Mouse (Mus musculus) forebrain, embryonic 16.5 days (tissue): ENCODE measurements around the gene Gm42420. TPM values are rescaled to one million over a fixed set of nuclear protein-coding genes. Genes with fewer than 3 reads are reported as not detected.

Experiments
- ATAC-seq: fragments of 200-750 bp; cut with Nextera tagmentation; 2 replicates; pipeline ENCODE4 v1.8.0; 2017; ENCODE audit warnings: mild to moderate bottlenecking, moderate library complexity
- H3K27ac ChIP-seq: fragments of 300-500 bp; sonication (generic); 2 replicates; pipeline ENCODE4 v1.5.1; 2014; ENCODE audit warnings: low read length, control low read depth
- H3K27me3 ChIP-seq: fragments of 300-500 bp; sonication (generic); replicated peaks from 2 replicates; pipeline ENCODE4 v1.6.1; 2014; ENCODE audit warnings: low read length; ENCODE audit not compliant: control insufficient read depth, insufficient read depth
- H3K36me3 ChIP-seq: fragments of 300-500 bp; sonication (generic); 2 replicates; pipeline ENCODE4 v1.6.1; 2014; ENCODE audit not compliant: control insufficient read depth, insufficient read depth
- H3K4me1 ChIP-seq: fragments of 300-500 bp; sonication (generic); replicated peaks from 2 replicates; pipeline ENCODE4 v1.6.1; 2014; ENCODE audit warnings: low read length; ENCODE audit not compliant: control insufficient read depth, insufficient read depth
- H3K4me2 ChIP-seq: fragments of 300-500 bp; sonication (generic); 2 replicates; pipeline ENCODE4 v1.6.1; 2014; ENCODE audit warnings: mild to moderate bottlenecking, low read length, control low read depth
- H3K4me3 ChIP-seq: fragments of 300-500 bp; sonication (generic); replicated peaks from 2 replicates; pipeline ENCODE4 v1.5.1; 2014; ENCODE audit warnings: mild to moderate bottlenecking, low read length, control low read depth
- H3K9ac ChIP-seq: fragments of 300-500 bp; sonication (generic); replicated peaks from 2 replicates; pipeline ENCODE4 v1.6.1; 2014; ENCODE audit warnings: low read depth, low read length, control low read depth
- H3K9me3 ChIP-seq: fragments of 300-500 bp; sonication (generic); 2 replicates; pipeline ENCODE4 v1.6.1; 2016; ENCODE audit warnings: low read length; ENCODE audit not compliant: control insufficient read depth
- WGBS: fragments of 180-500 bp; shearing (Covaris S2); extraction: QIAGEN DNeasy Blood & Tissue Kit; methylation state at CpG from one replicate; pipeline ENCODE4 v1.1.7; 2014; 5-methylcytosine and 5-hydroxymethylcytosine counted together
- polyA plus RNA-seq: library from polyadenylated mRNA; unstranded; fragments of >200 nt; fragmentation: Nextera tagmentation; extraction: Ambion mirVana; gene quantifications from 2 replicates; pipeline ENCODE4 v1.2.1, GENCODE M21; 2015

Gm42420 gene
- polyA plus RNA-seq, 1 experiment from 2014 or later = not detected

DNA sequence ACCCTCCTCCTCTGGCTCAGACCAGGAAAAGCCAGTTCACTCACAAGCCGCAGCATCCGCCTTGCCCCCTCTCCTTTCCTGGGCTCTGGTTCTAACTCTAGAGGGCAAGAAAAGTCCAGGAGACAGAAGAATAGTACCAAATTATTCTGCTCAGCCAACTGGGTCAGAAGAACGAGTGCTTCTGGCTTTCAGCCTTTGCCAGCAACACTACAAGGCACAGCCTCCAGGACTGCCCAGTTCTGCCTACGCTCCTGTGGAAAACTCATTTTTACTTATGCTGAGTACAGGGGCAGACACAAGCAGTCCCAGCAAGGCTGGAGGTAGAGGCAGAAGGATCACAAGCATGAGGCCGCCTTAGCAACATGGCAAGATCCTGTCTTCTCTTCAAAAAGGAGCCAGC, 37.5 kb upstream of the Gm42420 start:
- no peak overlapping the region for H3K27ac ChIP-seq
- 77% methylated on average over 5 of the region's 5 CpGs for WGBS
- H3K9ac ChIP-seq = no peak overlapping the region
- no peaks in the 10 kb centered on the region for H3K9me3 ChIP-seq
- no peak for ATAC-seq
- no peaks in the 10 kb centered on the region for H3K36me3 ChIP-seq
- H3K4me1 ChIP-seq = peaks cover 17% of the 10 kb centered on the region
- no peak overlapping the region for H3K4me2 ChIP-seq
- no peaks in the 10 kb centered on the region for H3K27me3 ChIP-seq
- no peak overlapping the region for H3K4me3 ChIP-seq

GRCm38 (mm10) chr6:39551981-39552636, 33.4 kb upstream of the Gm42420 start:
- H3K36me3 ChIP-seq = no peaks in the 10 kb centered on the region
- no peaks in the 10 kb centered on the region for H3K9me3 ChIP-seq
- H3K27ac ChIP-seq = no peak overlapping the region
- 70% methylated on average over 8 of the region's 8 CpGs for WGBS
- H3K4me2 ChIP-seq = no peak overlapping the region
- no peak overlapping the region for H3K9ac ChIP-seq
- H3K4me3 ChIP-seq = no peak overlapping the region
- ATAC-seq = no peak
- peaks cover 28% of the 10 kb centered on the region for H3K4me1 ChIP-seq
- no peaks in the 10 kb centered on the region for H3K27me3 ChIP-seq

DNA sequence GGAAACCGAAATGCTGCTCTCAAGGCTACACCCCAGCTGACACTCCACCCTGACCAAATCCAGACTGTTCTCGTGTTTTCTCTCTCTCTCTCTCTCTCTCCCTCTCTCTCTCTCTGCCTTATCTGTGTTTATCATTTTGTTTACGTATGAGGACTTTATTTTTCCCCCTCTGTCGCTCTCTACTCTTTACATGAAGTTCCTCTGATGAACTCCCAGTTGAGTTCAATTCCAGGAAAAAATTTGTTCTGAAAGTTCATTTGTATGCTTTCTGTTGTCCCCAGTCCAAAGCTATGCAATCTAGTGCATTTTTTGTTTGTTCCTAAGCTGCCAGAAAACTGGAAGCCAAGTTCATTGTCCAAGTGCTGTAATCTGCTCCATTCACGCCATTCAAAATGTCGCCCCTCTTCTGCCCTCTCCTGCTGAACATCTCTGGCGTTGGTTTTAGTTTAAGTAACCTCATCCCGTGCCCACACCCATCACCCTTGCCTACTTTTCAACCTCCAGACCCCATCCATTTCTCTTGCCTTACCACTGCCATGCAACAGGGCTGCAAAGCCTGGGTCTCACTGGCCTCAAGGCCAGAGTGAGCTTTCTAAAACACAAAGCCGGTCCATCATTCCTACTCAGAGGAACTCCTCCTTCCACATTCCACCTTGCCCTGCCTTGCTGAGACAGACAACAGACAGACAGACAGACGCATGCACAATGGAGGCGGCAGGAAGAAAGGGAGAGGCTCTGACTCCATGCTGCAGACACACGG, 30.5 kb upstream of the Gm42420 start:
- Histone ChIP-seq H3K4me2 (peak overlapping the region; percentile 39), H3K9ac (peak overlapping the region; percentile 15; the same call in 1 of the 2 replicates), H3K27ac (no peak overlapping the region), H3K4me1 (peaks cover 33% of the 10 kb centered on the region), H3K27me3 (no peaks in the 10 kb centered on the region), H3K36me3 (no peaks in the 10 kb centered on the region), H3K4me3 (no peak overlapping the region; the same call in 1 of the 2 replicates), H3K9me3 (no peaks in the 10 kb centered on the region)
- 42% methylated on average over 12 of the region's 12 CpGs for WGBS
- ATAC-seq = no peak

- H3K9me3 ChIP-seq = no peaks in the 10 kb centered on the region
- peaks cover 33% of the 10 kb centered on the region for H3K4me1 ChIP-seq
- H3K27ac ChIP-seq = no peak overlapping the region
- H3K36me3 ChIP-seq = no peaks in the 10 kb centered on the region
- peak overlapping the region; percentile 15; the same call in 1 of the 2 replicates for H3K9ac ChIP-seq
- H3K27me3 ChIP-seq = no peaks in the 10 kb centered on the region
- H3K4me3 ChIP-seq = no peak overlapping the region
- peak overlapping the region; percentile 39 for H3K4me2 ChIP-seq
- WGBS = 79% methylated on average over 2 of the region's 2 CpGs
- ATAC-seq = no peak
Measured at GRCm38 (mm10) chr6:39555648-39555945, 30.0 kb upstream of the Gm42420 start.

DNA sequence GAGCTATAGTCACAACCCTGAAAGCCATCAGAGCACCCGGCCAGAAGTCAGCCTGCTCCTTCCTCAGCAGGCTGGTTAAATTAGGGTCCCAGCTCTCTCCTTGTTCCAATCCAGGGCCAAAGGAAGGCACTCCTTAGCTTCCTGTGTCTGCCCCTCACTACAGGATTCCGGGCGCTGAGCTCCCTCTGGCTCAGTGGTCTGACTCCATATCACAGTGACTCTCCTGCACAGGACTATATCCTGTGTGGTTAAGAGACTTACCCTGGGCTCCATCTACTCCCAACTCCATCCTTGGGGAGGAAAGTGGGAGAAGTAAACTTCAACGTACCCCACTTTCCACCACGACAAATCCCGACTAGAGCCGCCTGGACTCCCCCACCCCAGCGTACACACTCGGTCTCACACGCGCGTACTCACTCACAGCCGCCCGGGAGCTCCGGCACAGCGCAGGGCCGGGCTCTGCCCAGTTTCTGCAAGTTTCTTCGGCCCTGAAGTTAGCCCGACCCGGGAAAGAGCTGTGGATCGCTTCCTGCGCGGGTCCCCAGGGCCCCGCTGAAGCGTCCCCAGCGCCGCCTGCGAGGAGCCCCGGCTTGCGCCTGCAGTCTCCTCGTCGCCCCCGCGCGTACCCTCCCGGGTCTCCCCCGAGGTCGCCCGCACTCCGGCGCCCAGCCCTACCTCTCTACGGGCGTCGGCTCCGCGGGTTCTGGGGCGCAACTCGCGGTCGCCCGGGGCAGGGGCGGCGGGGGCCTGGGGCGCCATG, 28.5 kb upstream of the Gm42420 start:
- Histone ChIP-seq H3K27me3 (no peaks in the 10 kb centered on the region), H3K4me1 (peaks cover 33% of the 10 kb centered on the region), H3K9ac (peak overlapping the region; percentile 90), H3K27ac (peak overlapping the region; percentile 76), H3K4me3 (peak overlapping the region; percentile 64), H3K4me2 (peak overlapping the region; percentile 53), H3K9me3 (no peaks in the 10 kb centered on the region), H3K36me3 (no peaks in the 10 kb centered on the region)
- peak; percentile 74 for ATAC-seq
- under 1% methylated on average over 43 of the region's 54 CpGs for WGBS

- under 1% methylated on average over 48 of the region's 50 CpGs for WGBS
- peak; percentile 97 for ATAC-seq
- peaks cover 34% of the 10 kb centered on the region for H3K4me1 ChIP-seq
- peak within 1 kb of the TSS; percentile 64 for H3K4me3 ChIP-seq
- peak within 1 kb of the TSS; percentile 90 for H3K9ac ChIP-seq
- no peaks in the 10 kb centered on the region for H3K27me3 ChIP-seq
- peak within 1 kb of the TSS; percentile 53 for H3K4me2 ChIP-seq
- no peaks in the 10 kb centered on the region for H3K36me3 ChIP-seq
- H3K27ac ChIP-seq = peak within 1 kb of the TSS; percentile 76
- H3K9me3 ChIP-seq = no peaks in the 10 kb centered on the region
Measured at GRCm38 (mm10) chr6:39557723-39558261, 27.8 kb upstream of the Gm42420 start, which contains the start of gene Dennd2a. Dennd2a (minus strand) TSS chr6:39557867.

GRCm38 (mm10) chr6:39559276-39559939, 26.1 kb upstream of the Gm42420 start:
- H3K27me3 ChIP-seq = no peaks in the 10 kb centered on the region
- 40% methylated on average over 6 of the region's 6 CpGs for WGBS
- ATAC-seq = no peak
- peaks cover 35% of the 10 kb centered on the region for H3K4me1 ChIP-seq
- H3K36me3 ChIP-seq = no peaks in the 10 kb centered on the region
- H3K9me3 ChIP-seq = no peaks in the 10 kb centered on the region
- no peak overlapping the region for H3K4me2 ChIP-seq
- H3K9ac ChIP-seq = no peak overlapping the region
- no peak overlapping the region for H3K27ac ChIP-seq
- no peak overlapping the region for H3K4me3 ChIP-seq

GRCm38 (mm10) chr6:39562166-39563015, 23.2 kb upstream of the Gm42420 start:
- Histone ChIP-seq H3K4me1 (peaks cover 12% of the 10 kb centered on the region), H3K9ac (no peak overlapping the region), H3K4me2 (peak overlapping the region; percentile 25), H3K27me3 (no peaks in the 10 kb centered on the region), H3K27ac (no peak overlapping the region), H3K4me3 (no peak overlapping the region), H3K9me3 (no peaks in the 10 kb centered on the region), H3K36me3 (no peaks in the 10 kb centered on the region)
- ATAC-seq = peak; percentile 68
- WGBS = 15% methylated on average over 23 of the region's 23 CpGs
